Mouse (Mus musculus): ENCODE measurements around the gene Tmem221. TPM values are rescaled to one million over a fixed set of nuclear protein-coding genes. Genes with fewer than 3 reads are reported as not detected.
A peak's percentile ranks its signal among the peaks of the same experiment; 100 is the strongest.

Gene Tmem221
- total and polyA plus RNA-seq, 3 experiments, result 1.7 to 5.1 TPM; not detected in 1

GRCm38 (mm10) chr8:71591471-71592373, 33.1 kb upstream of the Tmem221 start, which contains the start of gene Pgls:
Gene Pgls (plus strand): TSS chr8:71592176.
- peak; percentile 96 for DNase-seq (ENCODE audit: low read depth, low spot score)
- Histone ChIP-seq H3K27ac (ENCODE audit: control insufficient read depth, low read depth, low read length) (peak within 1 kb of the TSS; percentile 93), H3K36me3 (ENCODE audit: control insufficient read depth in 1 of 2, insufficient read depth in 2 of 2, low read length in 2 of 2) (peaks cover 0 to 12% of the 10 kb centered on the region in 2 experiments; a peak in 3 of 4 replicates), H3K9me3 (replicated peaks; ENCODE audit: insufficient read depth, low read length) (no peaks in the 10 kb centered on the region), H3K4me3 (ENCODE audit: control insufficient read depth in 1 of 2, insufficient read depth in 1 of 2, low read depth in 2 of 2, low read length in 2 of 2) (peak within 1 kb of the TSS; percentile 79 to 87), H3K79me2 (ENCODE audit: control insufficient read depth, insufficient read depth, low read length, poor library complexity) (peaks cover 21% of the 10 kb centered on the region), H3K9ac (ENCODE audit: control insufficient read depth, low read depth, low read length, poor library complexity, severe bottlenecking) (peak within 1 kb of the TSS; percentile 89), H3K27me3 (ENCODE audit: control insufficient read depth in 1 of 2, insufficient read depth in 2 of 2, low read length in 2 of 2) (no peaks in the 10 kb centered on the region), H3K4me1 (ENCODE audit: control insufficient read depth in 1 of 2, insufficient read depth in 2 of 2, low read length in 2 of 2) (peaks cover 5 to 21% of the 10 kb centered on the region in 2 experiments)
- TF ChIP-seq EP300 (IDR thresholded peaks at IDR 0.05; ENCODE audit: low read depth in 1 of 2, low read length in 2 of 2) (peak; percentile 60 to 71), ZNF384 (IDR thresholded peaks at IDR 0.05; ENCODE audit: low read depth, low read length) (no peak), ZKSCAN1 (IDR thresholded peaks at IDR 0.05; ENCODE audit: low read depth, low read length) (no peak), NELFE (IDR thresholded peaks at IDR 0.05; ENCODE audit: low read depth, low read length) (peak; percentile 90), POLR2AphosphoS5 (IDR thresholded peaks at IDR 0.05; ENCODE audit: borderline replicate concordance, low read depth, low read length) (no peak), TBP (IDR thresholded peaks at IDR 0.05; ENCODE audit: low read depth, low read length) (peak; percentile 26; the same call in 1 of the 2 replicates), USF2 (IDR thresholded peaks at IDR 0.05; ENCODE audit: borderline replicate concordance in 1 of 2, insufficient read depth in 1 of 2, low read depth in 1 of 2, low read length in 2 of 2) (no peak), POLR2A (IDR thresholded peaks at IDR 0.05; ENCODE audit: control insufficient read depth in 1 of 2, insufficient read depth in 1 of 2, low read depth in 1 of 2, low read length in 2 of 2, poor library complexity in 1 of 2) (peak; percentile 79 to 94), ELF1 (IDR thresholded peaks at IDR 0.05; ENCODE audit: low read depth, low read length) (peak; percentile 57; the same call in 1 of the 2 replicates), USF1 (IDR thresholded peaks at IDR 0.05; ENCODE audit: low read depth, low read length) (0 out of 2 replicates have a peak, but pooled peaks have one; percentile 10), MAX (IDR thresholded peaks at IDR 0.05; ENCODE audit: low read length) (peak; percentile 46; the same call in 1 of the 2 replicates), RAD21 (IDR thresholded peaks at IDR 0.05; ENCODE audit: low read depth, low read length) (no peak), MEF2A (IDR thresholded peaks at IDR 0.05; ENCODE audit: extremely low read depth, insufficient replicate concordance, low read depth, low read length, poor library complexity, severe bottlenecking) (no peak), MXI1 (IDR thresholded peaks at IDR 0.05; ENCODE audit: low read depth, low read length) (peak; percentile 86), ZMIZ1 (IDR thresholded peaks at IDR 0.05; ENCODE audit: low read depth, low read length) (peak; percentile 53; the same call in 1 of the 2 replicates), RCOR1 (IDR thresholded peaks at IDR 0.05; ENCODE audit: low read depth, low read length) (0 out of 2 replicates have a peak, but pooled peaks have one; percentile 10), GATA1 (IDR thresholded peaks at IDR 0.05; ENCODE audit: low read depth, low read length) (peak; percentile 72), BHLHE40 (IDR thresholded peaks at IDR 0.05; ENCODE audit: borderline replicate concordance, low read depth, low read length) (no peak), POLR2AphosphoS2 (IDR thresholded peaks at IDR 0.05; ENCODE audit: low read length) (no peak; the same call in none of the 2 replicates), ETS1 (IDR thresholded peaks at IDR 0.05; ENCODE audit: low read depth, low read length) (peak; percentile 76), NRF1 (IDR thresholded peaks at IDR 0.05; ENCODE audit: insufficient read depth, low read depth, low read length, poor library complexity, severe bottlenecking) (peak; percentile 94), GABPA (IDR thresholded peaks at IDR 0.05; ENCODE audit: low read depth, low read length) (no peak), TCF12 (IDR thresholded peaks at IDR 0.05; ENCODE audit: low read depth, low read length) (peak; percentile 65), MAZ (IDR thresholded peaks at IDR 0.05; ENCODE audit: low read depth, low read length) (no peak; the same call in 1 of the 2 replicates), JUND (IDR thresholded peaks at IDR 0.05; ENCODE audit: low read depth, low read length) (no peak), MAFK (IDR thresholded peaks at IDR 0.05; ENCODE audit: borderline replicate concordance, low read depth, low read length) (no peak), CHD1 (IDR thresholded peaks at IDR 0.05; ENCODE audit: low read depth, low read length) (no peak), CTCF (IDR thresholded peaks at IDR 0.05 in 2 of 3, conservative IDR thresholded peaks at IDR 0.05 in 1 of 3; ENCODE audit: control insufficient read depth in 1 of 3, insufficient read depth in 1 of 3, low read depth in 2 of 3, low read length in 3 of 3, poor library complexity in 1 of 3, severe bottlenecking in 1 of 3) (no peak), HCFC1 (IDR thresholded peaks at IDR 0.05; ENCODE audit: low read depth, low read length) (peak; percentile 88), E2F4 (IDR thresholded peaks at IDR 0.05; ENCODE audit: borderline replicate concordance, low read depth, low read length) (no peak), ZC3H11A (IDR thresholded peaks at IDR 0.05; ENCODE audit: low read depth, low read length) (no peak), MYC (IDR thresholded peaks at IDR 0.05; ENCODE audit: low read depth, low read length) (peak; percentile 56; the same call in 1 of the 2 replicates), TAL1 (IDR thresholded peaks at IDR 0.05; ENCODE audit: low read length) (peak; percentile 84), SMC3 (IDR thresholded peaks at IDR 0.05; ENCODE audit: low read depth, low read length) (no peak)
